Mouse (Mus musculus) mammary gland, adult 2 months (tissue): ENCODE results near the gene Tigd2. TPM values are rescaled to one million over a fixed set of nuclear protein-coding genes. Genes with fewer than 3 reads are reported as not detected.

Experiments used
- polyA plus RNA-seq: library from polyadenylated mRNA; depleted of rRNA; stranded (reverse); fragments of >200 nt; gene quantifications from 2 replicates; pipeline ENCODE4 v1.2.3, GENCODE M21; 2012; ENCODE audit warnings: low replicate concordance; rRNA removed

The Tigd2 gene
- 3.8 and 6.5 TPM in 2 replicates for polyA plus RNA-seq

GRCm38 (mm10) chr6:59208685-59209298 lies at the start of gene Tigd2:
TSS of gene Tigd2 (plus strand) at chr6:59208870.

Other genes starting within 250 kb of the Tigd2 start
- gene Fam13a, start 184.3 kb upstream of the Tigd2 start, polyA plus RNA-seq, result 13.5 and 27.3 TPM in 2 replicates
- 0.88 and 1.6 TPM in 2 replicates for gene Gprin3, start 217.4 kb downstream of the Tigd2 start, polyA plus RNA-seq